Mouse (Mus musculus): ENCODE measurements around the gene Dock9. TPM values are rescaled to one million over a fixed set of nuclear protein-coding genes. Genes with fewer than 3 reads are reported as not detected.

The Dock9 gene
- polyA plus RNA-seq, 1 experiment = 2.8 TPM

GRCm38 (mm10) chr14:121565930-121566329 is 231.7 kb downstream of the Dock9 start:
- no peak overlapping the region for H3K4me2 ChIP-seq (ENCODE audit: low read depth)
- H3ac ChIP-seq (ENCODE audit: control insufficient read depth, insufficient read length) = no peak overlapping the region
- H3K4me3 ChIP-seq = no peak overlapping the region
- H3K27me3 ChIP-seq (ENCODE audit: control insufficient read depth, insufficient read depth, insufficient read length) = no peaks in the 10 kb centered on the region
- H3K36me3 ChIP-seq (ENCODE audit: control insufficient read depth, insufficient read depth) = no peaks in the 10 kb centered on the region
- H3K79me2 ChIP-seq (ENCODE audit: control insufficient read depth, insufficient read depth) = no peaks in the 10 kb centered on the region
- no peak for TF ChIP-seq REST (IDR thresholded peaks at IDR 0.05; ENCODE audit: insufficient read depth, insufficient read length)
- TF ChIP-seq SRF (IDR thresholded peaks at IDR 0.05; ENCODE audit: control insufficient read depth, insufficient read length, low read depth) = no peak
- TF ChIP-seq TCF3 (IDR thresholded peaks at IDR 0.05; ENCODE audit: insufficient read length, low read depth) = no peak
- TF ChIP-seq CEBPB (IDR thresholded peaks at IDR 0.05; ENCODE audit: insufficient read depth, poor library complexity, severe bottlenecking) = no peak
- TF ChIP-seq MYOD1 (IDR thresholded peaks at IDR 0.05; ENCODE audit: control insufficient read depth in 1 of 3, insufficient read length in 2 of 3, low read depth in 2 of 3) = no peak
- TF ChIP-seq USF1 (IDR thresholded peaks at IDR 0.05; ENCODE audit: low read depth) = no peak
- no peak for TF ChIP-seq TCF12 (IDR thresholded peaks at IDR 0.05; ENCODE audit: insufficient read depth, poor library complexity, severe bottlenecking)
- no peak for TF ChIP-seq MAX (IDR thresholded peaks at IDR 0.05; ENCODE audit: low read depth)
- TF ChIP-seq POLR2AphosphoS2 (IDR thresholded peaks at IDR 0.05; ENCODE audit: insufficient read length, low read depth) = no peak
- no peak for TF ChIP-seq POLR2A (IDR thresholded peaks at IDR 0.05; ENCODE audit: insufficient read length, low read depth)

GRCm38 (mm10) chr14:121564656-121565055 is 233.0 kb downstream of the Dock9 start:
- no peaks in the 10 kb centered on the region for H3K79me2 ChIP-seq (ENCODE audit: control insufficient read depth, insufficient read depth)
- no peak overlapping the region for H3K4me3 ChIP-seq
- no peak overlapping the region for H3ac ChIP-seq (ENCODE audit: control insufficient read depth, insufficient read length)
- no peak overlapping the region for H3K4me2 ChIP-seq (ENCODE audit: low read depth)
- TF ChIP-seq POLR2AphosphoS2 (IDR thresholded peaks at IDR 0.05; ENCODE audit: insufficient read length, low read depth) (no peak), SRF (IDR thresholded peaks at IDR 0.05; ENCODE audit: control insufficient read depth, insufficient read length, low read depth) (no peak), TCF12 (IDR thresholded peaks at IDR 0.05; ENCODE audit: insufficient read depth, poor library complexity, severe bottlenecking) (no peak), MYOG (IDR thresholded peaks at IDR 0.05; ENCODE audit: control insufficient read depth in 1 of 3, insufficient read depth in 1 of 3, insufficient read length in 2 of 3, low read depth in 2 of 3) (no peak), MYOD1 (IDR thresholded peaks at IDR 0.05; ENCODE audit: control insufficient read depth in 1 of 3, insufficient read length in 2 of 3, low read depth in 2 of 3) (no peak), CEBPB (IDR thresholded peaks at IDR 0.05; ENCODE audit: insufficient read depth, poor library complexity, severe bottlenecking) (no peak), E2F4 (IDR thresholded peaks at IDR 0.05; ENCODE audit: insufficient read depth) (no peak)
- no peaks in the 10 kb centered on the region for H3K27me3 ChIP-seq (ENCODE audit: control insufficient read depth, insufficient read depth, insufficient read length)
- no peaks in the 10 kb centered on the region for H3K36me3 ChIP-seq (ENCODE audit: control insufficient read depth, insufficient read depth)

- no peak overlapping the region for H3ac ChIP-seq (ENCODE audit: control insufficient read depth, insufficient read length)
- no peaks in the 10 kb centered on the region for H3K79me2 ChIP-seq (ENCODE audit: control insufficient read depth, insufficient read depth)
- TF ChIP-seq MYOG (IDR thresholded peaks at IDR 0.05; ENCODE audit: control insufficient read depth in 1 of 3, insufficient read depth in 1 of 3, insufficient read length in 2 of 3, low read depth in 2 of 3) (peak in 1 of 3 experiments; percentile 19), TCF12 (IDR thresholded peaks at IDR 0.05; ENCODE audit: insufficient read depth, poor library complexity, severe bottlenecking) (no peak)
- no peaks in the 10 kb centered on the region for H3K36me3 ChIP-seq (ENCODE audit: control insufficient read depth, insufficient read depth)
- no peaks in the 10 kb centered on the region for H3K27me3 ChIP-seq (ENCODE audit: control insufficient read depth, insufficient read depth, insufficient read length)
- H3K4me2 ChIP-seq (ENCODE audit: low read depth) = no peak overlapping the region
- no peak overlapping the region for H3K4me3 ChIP-seq
These were observed 233.7 kb downstream of the Dock9 start for GRCm38 (mm10) chr14:121563954-121564353.

- Histone ChIP-seq H3K4me2 (ENCODE audit: low read depth) (no peak overlapping the region), H3K4me3 (no peak overlapping the region), H3ac (ENCODE audit: control insufficient read depth, insufficient read length) (no peak overlapping the region), H3K79me2 (ENCODE audit: control insufficient read depth, insufficient read depth) (no peaks in the 10 kb centered on the region), H3K27me3 (ENCODE audit: control insufficient read depth, insufficient read depth, insufficient read length) (no peaks in the 10 kb centered on the region), H3K36me3 (ENCODE audit: control insufficient read depth, insufficient read depth) (no peaks in the 10 kb centered on the region)
- TF ChIP-seq TCF12 (IDR thresholded peaks at IDR 0.05; ENCODE audit: insufficient read depth, poor library complexity, severe bottlenecking) (no peak), REST (IDR thresholded peaks at IDR 0.05; ENCODE audit: insufficient read depth, insufficient read length) (no peak), POLR2AphosphoS2 (IDR thresholded peaks at IDR 0.05; ENCODE audit: insufficient read length, low read depth) (no peak), POLR2A (IDR thresholded peaks at IDR 0.05; ENCODE audit: insufficient read length, low read depth) (no peak), E2F4 (IDR thresholded peaks at IDR 0.05; ENCODE audit: insufficient read depth) (no peak), SRF (IDR thresholded peaks at IDR 0.05; ENCODE audit: control insufficient read depth, insufficient read length, low read depth) (no peak), MYOD1 (IDR thresholded peaks at IDR 0.05; ENCODE audit: control insufficient read depth in 1 of 3, insufficient read length in 2 of 3, low read depth in 2 of 3) (no peak), TCF3 (IDR thresholded peaks at IDR 0.05; ENCODE audit: insufficient read length, low read depth) (no peak)
These were observed 238.6 kb downstream of the Dock9 start for GRCm38 (mm10) chr14:121559026-121559425.

- Histone ChIP-seq H3K4me2 (ENCODE audit: low read depth) (no peak overlapping the region), H3K27me3 (ENCODE audit: control insufficient read depth, insufficient read depth, insufficient read length) (no peaks in the 10 kb centered on the region), H3K4me3 (no peak overlapping the region), H3ac (ENCODE audit: control insufficient read depth, insufficient read length) (no peak overlapping the region), H3K36me3 (ENCODE audit: control insufficient read depth, insufficient read depth) (no peaks in the 10 kb centered on the region), H3K79me2 (ENCODE audit: control insufficient read depth, insufficient read depth) (no peaks in the 10 kb centered on the region)
- TF ChIP-seq REST (IDR thresholded peaks at IDR 0.05; ENCODE audit: insufficient read depth, insufficient read length) (no peak), TCF12 (IDR thresholded peaks at IDR 0.05; ENCODE audit: insufficient read depth, poor library complexity, severe bottlenecking) (no peak), E2F4 (IDR thresholded peaks at IDR 0.05; ENCODE audit: insufficient read depth) (no peak), MYOG (IDR thresholded peaks at IDR 0.05; ENCODE audit: control insufficient read depth in 1 of 3, insufficient read depth in 1 of 3, insufficient read length in 2 of 3, low read depth in 2 of 3) (no peak), POLR2AphosphoS2 (IDR thresholded peaks at IDR 0.05; ENCODE audit: insufficient read length, low read depth) (no peak), MAX (IDR thresholded peaks at IDR 0.05; ENCODE audit: low read depth) (no peak), CEBPB (IDR thresholded peaks at IDR 0.05; ENCODE audit: insufficient read depth, poor library complexity, severe bottlenecking) (no peak), SRF (IDR thresholded peaks at IDR 0.05; ENCODE audit: control insufficient read depth, insufficient read length, low read depth) (no peak), USF1 (IDR thresholded peaks at IDR 0.05; ENCODE audit: low read depth) (no peak), POLR2A (IDR thresholded peaks at IDR 0.05; ENCODE audit: insufficient read length, low read depth) (no peak), TCF3 (IDR thresholded peaks at IDR 0.05; ENCODE audit: insufficient read length, low read depth) (no peak), MYOD1 (IDR thresholded peaks at IDR 0.05; ENCODE audit: control insufficient read depth in 1 of 3, insufficient read length in 2 of 3, low read depth in 2 of 3) (no peak)
These were observed 241.0 kb downstream of the Dock9 start for GRCm38 (mm10) chr14:121556401-121557315.

All from myocyte (in vitro differentiated cells).